Mouse (Mus musculus) intestine, embryonic 15.5 days (tissue): ENCODE measurements around the gene Nub1. TPM values are rescaled to one million over a fixed set of nuclear protein-coding genes. Genes with fewer than 3 reads are reported as not detected.
"Not testable (repeated sequence)": the region's sequence is repeated elsewhere in the genome, so short reads cannot be mapped to it uniquely, and the experiment has no call there.

ENCODE experiments used
- ATAC-seq: fragments of 200-750 bp; cut with Nextera tagmentation; 2 replicates; pipeline ENCODE4 v1.8.0; 2017; ENCODE audit warnings: moderate TSS enrichment, moderate library complexity
- H3K27ac ChIP-seq: fragments of 300-500 bp; sonication (generic); 2 replicates; pipeline ENCODE4 v1.5.1; 2015; ENCODE audit warnings: mild to moderate bottlenecking, inconsistent platforms
- H3K27me3 ChIP-seq: fragments of 300-500 bp; sonication (generic); replicated peaks from 2 replicates; pipeline ENCODE4 v1.6.1; 2015; ENCODE audit warnings: inconsistent platforms
- H3K36me3 ChIP-seq: fragments of 300-500 bp; sonication (generic); 2 replicates; pipeline ENCODE4 v1.6.1; 2015; ENCODE audit warnings: inconsistent platforms
- H3K4me1 ChIP-seq: fragments of 300-500 bp; sonication (generic); replicated peaks from 2 replicates; pipeline ENCODE4 v1.6.1; 2015; ENCODE audit warnings: inconsistent platforms
- H3K4me2 ChIP-seq: fragments of 300-500 bp; sonication (generic); replicated peaks from 2 replicates; pipeline ENCODE4 v1.6.1; 2015; ENCODE audit warnings: mild to moderate bottlenecking, inconsistent platforms
- H3K4me3 ChIP-seq: fragments of 300-500 bp; sonication (generic); replicated peaks from 2 replicates; pipeline ENCODE4 v1.5.1; 2015; ENCODE audit warnings: inconsistent platforms
- H3K9ac ChIP-seq: fragments of 300-500 bp; sonication (generic); 2 replicates; pipeline ENCODE4 v1.6.1; 2015; ENCODE audit warnings: inconsistent platforms
- H3K9me3 ChIP-seq: fragments of 300-500 bp; sonication (generic); 2 replicates; pipeline ENCODE4 v1.6.1; 2016; ENCODE audit warnings: inconsistent platforms
- WGBS: fragments of 180-500 bp; shearing (Covaris S2); methylation state at CpG from one replicate; pipeline ENCODE4 v1.1.7; 2015; 5-methylcytosine and 5-hydroxymethylcytosine counted together
- polyA plus RNA-seq: library from polyadenylated mRNA; unstranded; fragments of >200 nt; fragmentation: Nextera tagmentation; extraction: Ambion mirVana; gene quantifications from 2 replicates; pipeline ENCODE4 v1.2.1, GENCODE M21; 2015

Gene Nub1
- polyA plus RNA-seq, 1 experiment from 2014 or later, result 29.0 TPM

GRCm38 (mm10) chr5:24659708-24660423 lies 25.5 kb upstream of the Nub1 start:
- no peak overlapping the region for H3K4me2 ChIP-seq
- no peak overlapping the region for H3K9ac ChIP-seq
- H3K36me3 ChIP-seq, result no peaks in the 10 kb centered on the region
- 69% methylated on average over 4 of the region's 4 CpGs for WGBS
- ATAC-seq, result no peak
- H3K27me3 ChIP-seq, result no peaks in the 10 kb centered on the region
- no peak overlapping the region for H3K27ac ChIP-seq
- H3K4me3 ChIP-seq, result no peak overlapping the region
- no peaks in the 10 kb centered on the region for H3K9me3 ChIP-seq
- no peaks in the 10 kb centered on the region for H3K4me1 ChIP-seq

GRCm38 (mm10) chr5:24661457-24661856 lies 23.9 kb upstream of the Nub1 start:
- no peak overlapping the region for H3K4me3 ChIP-seq
- ATAC-seq, result no peak
- no peak overlapping the region for H3K9ac ChIP-seq
- H3K4me1 ChIP-seq, result no peaks in the 10 kb centered on the region
- no peak overlapping the region for H3K27ac ChIP-seq
- WGBS, result 75% methylated on average over 6 of the region's 6 CpGs
- H3K9me3 ChIP-seq, result no peaks in the 10 kb centered on the region
- no peaks in the 10 kb centered on the region for H3K27me3 ChIP-seq
- no peak overlapping the region for H3K4me2 ChIP-seq
- H3K36me3 ChIP-seq, result no peaks in the 10 kb centered on the region

DNA sequence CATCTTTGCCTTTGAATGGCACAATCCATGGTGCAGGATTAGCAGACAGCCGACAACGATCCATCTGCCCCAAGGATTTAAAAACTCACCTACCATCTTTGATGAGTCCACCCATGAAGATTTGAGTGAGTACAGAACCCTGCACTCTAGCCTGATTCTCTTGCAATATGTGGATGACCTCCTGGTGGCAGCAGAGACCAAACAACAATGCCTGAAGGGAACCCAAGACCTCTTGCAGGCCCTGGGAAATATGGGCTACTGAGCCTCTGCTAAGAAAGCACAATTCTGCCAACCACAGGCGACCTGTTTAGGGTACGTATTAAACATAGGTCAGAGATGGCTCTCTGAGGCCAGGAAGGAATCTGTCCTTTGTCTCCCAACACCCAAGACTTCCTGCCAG lies 11.1 kb upstream of the Nub1 start:
- Histone ChIP-seq H3K9me3 (no peaks in the 10 kb centered on the region), H3K36me3 (no peaks in the 10 kb centered on the region), H3K9ac (no peak overlapping the region), H3K27me3 (no peaks in the 10 kb centered on the region), H3K27ac (no peak overlapping the region), H3K4me3 (no peak overlapping the region), H3K4me2 (no peak overlapping the region), H3K4me1 (no peaks in the 10 kb centered on the region)
- WGBS, result 25% methylated on average over 4 of the region's 4 CpGs
- peak; percentile 49 for ATAC-seq

- Histone ChIP-seq H3K36me3 (no peaks in the 10 kb centered on the region), H3K27me3 (no peaks in the 10 kb centered on the region), H3K27ac (no peak overlapping the region), H3K9me3 (no peaks in the 10 kb centered on the region), H3K9ac (no peak overlapping the region), H3K4me3 (no peak overlapping the region), H3K4me2 (no peak overlapping the region), H3K4me1 (0 out of 2 replicates have a peak, but pooled peaks cover 3% of the 10 kb centered on the region)
- WGBS, result 43% methylated on average over 1 of the region's 1 CpGs
- no peak for ATAC-seq
Measured at GRCm38 (mm10) chr5:24681436-24681835, 3.9 kb upstream of the Nub1 start.

DNA sequence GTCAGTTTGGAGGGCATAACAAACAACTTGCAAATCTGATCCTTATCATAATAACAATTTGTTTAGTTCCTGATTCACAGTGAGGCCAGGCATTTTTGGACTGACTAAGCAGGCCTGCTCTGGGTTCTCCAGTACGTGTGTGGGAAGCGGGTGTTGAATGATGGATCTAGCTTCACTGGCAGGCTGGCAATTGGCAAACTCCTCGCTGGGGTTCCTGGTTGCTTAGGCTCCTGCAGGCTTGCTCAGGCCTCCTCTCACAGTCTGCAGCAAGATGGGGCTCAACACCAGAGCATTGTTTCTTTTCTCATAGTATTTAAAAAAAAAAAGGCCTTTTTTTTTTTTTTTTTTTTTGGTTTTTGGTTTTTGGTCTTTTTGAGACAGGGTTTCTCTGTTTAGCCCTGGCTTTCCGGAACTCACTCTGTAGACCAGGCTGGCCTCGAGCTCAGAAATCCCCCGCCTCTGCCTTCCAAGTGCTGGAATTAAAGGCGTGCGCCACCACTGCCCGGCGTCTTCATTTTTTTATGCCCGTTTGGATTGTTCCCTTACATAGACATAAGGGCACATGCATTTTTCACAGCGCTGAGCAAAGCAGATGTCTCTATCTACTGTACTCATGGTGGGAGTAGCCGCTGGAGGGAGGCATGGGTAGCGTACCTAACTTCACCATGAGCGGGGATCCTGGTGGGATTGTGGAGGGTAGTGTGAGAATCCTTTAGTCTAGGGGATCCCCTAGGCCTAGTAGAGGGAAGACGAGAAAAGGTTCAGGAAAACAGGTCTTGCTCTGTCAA lies 560 bp upstream of the Nub1 start:
- H3K36me3 ChIP-seq, result peaks cover 5% of the 10 kb centered on the region; the same call in 1 of the 2 replicates
- H3K4me2 ChIP-seq, result peak overlapping the region; percentile 69
- H3K27ac ChIP-seq, result peak overlapping the region; percentile 98
- 0 out of 2 replicates have a peak, but pooled peaks cover 5% of the 10 kb centered on the region for H3K4me1 ChIP-seq
- ATAC-seq, result peak; percentile 44
- H3K27me3 ChIP-seq, result no peaks in the 10 kb centered on the region
- no peaks in the 10 kb centered on the region for H3K9me3 ChIP-seq
- WGBS, result 19% methylated on average over 16 of the region's 16 CpGs
- peak overlapping the region; percentile 34 for H3K4me3 ChIP-seq
- H3K9ac ChIP-seq, result peak overlapping the region; percentile 54

DNA sequence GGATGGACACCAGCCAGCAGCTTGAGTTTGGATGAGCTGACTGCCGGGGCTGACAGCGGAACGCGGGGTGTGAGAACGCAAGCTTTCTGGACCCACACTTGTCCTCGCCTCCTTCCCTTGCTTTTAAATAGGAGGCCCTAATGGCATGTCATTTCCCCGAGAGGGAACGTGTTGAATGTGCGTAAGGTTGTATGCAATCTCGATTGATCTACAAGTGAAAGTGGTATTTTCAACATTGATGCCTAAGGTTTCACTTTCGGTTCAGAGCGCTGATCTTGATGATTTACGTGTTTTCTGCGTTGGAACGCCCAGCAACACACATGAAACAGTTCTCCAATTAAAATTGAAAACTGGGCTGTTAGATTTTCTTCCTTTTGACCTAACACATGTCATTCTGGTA lies 844 bp downstream of the Nub1 start:
- Histone ChIP-seq H3K27ac (peak overlapping the region; percentile 88), H3K36me3 (peaks cover 14% of the 10 kb centered on the region; the same call in 1 of the 2 replicates), H3K4me2 (peak overlapping the region; percentile 52), H3K9me3 (no peaks in the 10 kb centered on the region), H3K4me1 (0 out of 2 replicates have a peak, but pooled peaks cover 5% of the 10 kb centered on the region), H3K9ac (peak overlapping the region; percentile 81), H3K4me3 (peak overlapping the region; percentile 85), H3K27me3 (no peaks in the 10 kb centered on the region)
- WGBS, result 0% methylated on average over 15 of the region's 15 CpGs
- peak; percentile 17; the same call in 1 of the 2 replicates for ATAC-seq

GRCm38 (mm10) chr5:24686671-24687420 lies 1.5 kb downstream of the Nub1 start:
- Histone ChIP-seq H3K27ac (peak overlapping the region; percentile 88; the same call in 1 of the 2 replicates), H3K4me3 (peak overlapping the region; percentile 85), H3K4me2 (peak overlapping the region; percentile 52), H3K36me3 (peaks cover 18% of the 10 kb centered on the region; the same call in 1 of the 2 replicates)
- H3K9me3 ChIP-seq, H3K27me3 ChIP-seq, ATAC-seq, H3K4me1 ChIP-seq, H3K9ac ChIP-seq: not testable (repeated sequence)
- WGBS, result 74% methylated on average over 16 of the region's 16 CpGs

GRCm38 (mm10) chr5:24687696-24688095 lies 2.4 kb downstream of the Nub1 start:
- no peak for ATAC-seq
- Histone ChIP-seq H3K27me3 (no peaks in the 10 kb centered on the region), H3K4me2 (no peak overlapping the region), H3K4me3 (no peak overlapping the region), H3K4me1 (0 out of 2 replicates have a peak, but pooled peaks cover 5% of the 10 kb centered on the region), H3K9me3 (no peaks in the 10 kb centered on the region), H3K36me3 (peaks cover 18% of the 10 kb centered on the region; the same call in 1 of the 2 replicates), H3K27ac (no peak overlapping the region), H3K9ac (no peak overlapping the region)
- WGBS, result 75% methylated on average over 1 of the region's 1 CpGs

DNA sequence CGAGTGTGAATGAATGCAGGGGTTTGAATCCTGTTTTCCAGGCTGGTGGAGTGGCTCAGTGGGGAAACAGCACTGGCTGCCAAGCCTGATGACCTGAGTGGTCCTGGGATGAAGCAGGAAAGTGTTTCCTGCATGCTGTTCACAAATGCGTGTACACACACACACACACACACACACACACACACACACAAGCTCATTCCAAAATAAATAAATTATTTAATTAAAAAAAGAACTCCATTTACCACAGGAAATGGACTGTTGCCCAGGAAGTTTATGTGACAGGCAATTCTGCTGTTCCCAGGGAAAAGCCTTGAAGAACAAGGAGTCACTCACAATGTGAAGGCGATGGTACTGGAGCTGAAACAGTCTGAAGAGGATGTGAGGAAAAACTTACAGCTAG lies 11.4 kb downstream of the Nub1 start:
- 86% methylated on average over 3 of the region's 3 CpGs for WGBS
- Histone ChIP-seq H3K9me3 (no peaks in the 10 kb centered on the region), H3K27ac (no peak overlapping the region), H3K27me3 (no peaks in the 10 kb centered on the region), H3K4me3 (no peak overlapping the region), H3K36me3 (peaks cover 48% of the 10 kb centered on the region), H3K4me1 (no peaks in the 10 kb centered on the region), H3K4me2 (no peak overlapping the region), H3K9ac (no peak overlapping the region)
- ATAC-seq, result no peak

- no peaks in the 10 kb centered on the region for H3K4me1 ChIP-seq
- WGBS, result 68% methylated on average over 3 of the region's 3 CpGs
- no peaks in the 10 kb centered on the region for H3K27me3 ChIP-seq
- no peak overlapping the region for H3K4me3 ChIP-seq
- H3K4me2 ChIP-seq, result no peak overlapping the region
- H3K27ac ChIP-seq, result no peak overlapping the region
- ATAC-seq, result no peak
- peaks cover 48% of the 10 kb centered on the region for H3K36me3 ChIP-seq
- no peak overlapping the region for H3K9ac ChIP-seq
- H3K9me3 ChIP-seq, result no peaks in the 10 kb centered on the region
Measured at GRCm38 (mm10) chr5:24701271-24701670, 15.9 kb downstream of the Nub1 start.

- peaks cover 57% of the 10 kb centered on the region for H3K36me3 ChIP-seq
- WGBS, result 94% methylated on average over 8 of the region's 8 CpGs
- no peak overlapping the region for H3K27ac ChIP-seq
- no peaks in the 10 kb centered on the region for H3K9me3 ChIP-seq
- H3K4me1 ChIP-seq, result no peaks in the 10 kb centered on the region
- H3K9ac ChIP-seq, result no peak overlapping the region
- H3K27me3 ChIP-seq, result no peaks in the 10 kb centered on the region
- ATAC-seq, result no peak
- H3K4me2 ChIP-seq, result no peak overlapping the region
- H3K4me3 ChIP-seq, result no peak overlapping the region
Measured at GRCm38 (mm10) chr5:24704615-24705014, 19.3 kb downstream of the Nub1 start.

DNA sequence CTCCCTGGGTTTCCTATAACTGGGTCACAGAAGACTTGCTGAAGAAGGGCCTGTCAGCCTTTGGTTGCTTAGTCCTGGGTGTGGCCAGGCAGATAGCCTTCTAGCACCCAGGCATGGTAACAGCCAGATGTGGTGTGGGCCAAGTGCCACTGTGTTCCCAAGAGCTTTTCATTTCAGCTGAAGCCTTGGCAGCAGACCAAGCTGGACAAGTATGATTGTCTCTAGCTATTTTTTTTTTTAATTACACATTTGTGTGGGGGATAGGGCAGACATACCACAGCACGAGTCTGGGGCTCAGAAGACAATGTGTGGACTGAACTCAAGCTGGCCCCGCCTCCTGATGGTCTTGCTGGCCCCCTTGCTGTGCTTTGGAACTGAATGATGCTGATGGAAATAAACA lies 24.6 kb downstream of the Nub1 start:
- ATAC-seq, result no peak
- Histone ChIP-seq H3K9ac (no peak overlapping the region), H3K36me3 (peaks cover 55% of the 10 kb centered on the region), H3K27me3 (no peaks in the 10 kb centered on the region), H3K27ac (no peak overlapping the region), H3K4me2 (no peak overlapping the region), H3K9me3 (no peaks in the 10 kb centered on the region), H3K4me1 (no peaks in the 10 kb centered on the region), H3K4me3 (no peak overlapping the region)
- 60% methylated on average over 2 of the region's 2 CpGs for WGBS
